Mouse (Mus musculus) hindbrain, embryonic 13.5 days (tissue): ENCODE data around the gene Slamf6. TPM values are rescaled to one million over a fixed set of nuclear protein-coding genes. Genes with fewer than 3 reads are reported as not detected.

Experiments used
- ATAC-seq: fragments of 200-750 bp; cut with Nextera tagmentation; 2 replicates; pipeline ENCODE4 v1.8.0; 2017; ENCODE audit warnings: moderate TSS enrichment; ENCODE audit not compliant: low FRiP score
- H3K27ac ChIP-seq: fragments of 300-500 bp; sonication (generic); 2 replicates; pipeline ENCODE4 v1.5.1; 2015; ENCODE audit warnings: inconsistent platforms, mild to moderate bottlenecking, moderate library complexity
- H3K27me3 ChIP-seq: fragments of 300-500 bp; sonication (generic); 2 replicates; pipeline ENCODE4 v1.6.1; 2015; ENCODE audit warnings: mild to moderate bottlenecking, inconsistent platforms
- H3K36me3 ChIP-seq: fragments of 300-500 bp; sonication (generic); 2 replicates; pipeline ENCODE4 v1.6.1; 2015; ENCODE audit warnings: mild to moderate bottlenecking, inconsistent platforms
- H3K4me1 ChIP-seq: fragments of 300-500 bp; sonication (generic); replicated peaks from 2 replicates; pipeline ENCODE4 v1.6.1; 2015; ENCODE audit warnings: inconsistent platforms
- H3K4me2 ChIP-seq: fragments of 300-500 bp; sonication (generic); 2 replicates; pipeline ENCODE4 v1.6.1; 2015; ENCODE audit warnings: inconsistent platforms, mild to moderate bottlenecking, moderate library complexity
- H3K4me3 ChIP-seq: fragments of 300-500 bp; sonication (generic); 2 replicates; pipeline ENCODE4 v1.5.1; 2015; ENCODE audit warnings: mild to moderate bottlenecking, inconsistent platforms
- H3K9ac ChIP-seq: fragments of 300-500 bp; sonication (generic); 2 replicates; pipeline ENCODE4 v1.6.1; 2015; ENCODE audit warnings: mild to moderate bottlenecking, inconsistent platforms
- H3K9me3 ChIP-seq: fragments of 300-500 bp; sonication (generic); 2 replicates; pipeline ENCODE4 v1.6.1; 2016; ENCODE audit warnings: inconsistent platforms
- WGBS: fragments of 180-500 bp; shearing (Covaris S2); methylation state at CpG from one replicate; pipeline ENCODE4 v1.1.7; 2015; 5-methylcytosine and 5-hydroxymethylcytosine counted together
- polyA plus RNA-seq: library from polyadenylated mRNA; unstranded; fragments of >200 nt; fragmentation: Nextera tagmentation; extraction: Ambion mirVana; gene quantifications from 2 replicates; pipeline ENCODE4 v1.2.1, GENCODE M21; 2015

Slamf6 gene
- polyA plus RNA-seq, 1 experiment from 2014 or later, result not detected

DNA sequence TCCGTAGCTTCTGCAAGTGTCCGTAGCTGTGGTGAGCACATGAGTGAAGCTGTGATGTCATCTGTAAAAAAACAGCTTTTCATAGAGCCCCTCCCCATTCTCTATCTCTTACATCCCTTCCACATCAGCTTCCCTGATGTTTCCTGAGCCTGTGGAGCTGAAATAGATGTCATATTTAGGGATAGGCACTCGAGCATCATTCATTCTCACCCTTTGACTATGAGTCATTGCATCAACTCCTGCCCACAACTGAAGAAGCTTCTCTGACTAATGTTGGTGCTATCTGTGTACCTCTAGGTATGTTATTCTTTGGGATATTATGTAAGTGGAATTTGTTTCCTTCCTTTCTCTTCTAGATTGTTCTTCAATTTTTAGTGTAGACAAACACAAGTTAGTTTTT, 7.6 kb downstream of the Slamf6 start:
- H3K27me3 ChIP-seq, result no peaks in the 10 kb centered on the region
- no peaks in the 10 kb centered on the region for H3K4me1 ChIP-seq
- no peaks in the 10 kb centered on the region for H3K36me3 ChIP-seq
- no peak overlapping the region for H3K4me2 ChIP-seq
- no peaks in the 10 kb centered on the region for H3K9me3 ChIP-seq
- no peak for ATAC-seq
- H3K27ac ChIP-seq, result no peak overlapping the region
- H3K9ac ChIP-seq, result no peak overlapping the region
- WGBS, result 75% methylated on average over 3 of the region's 3 CpGs
- no peak overlapping the region for H3K4me3 ChIP-seq

DNA sequence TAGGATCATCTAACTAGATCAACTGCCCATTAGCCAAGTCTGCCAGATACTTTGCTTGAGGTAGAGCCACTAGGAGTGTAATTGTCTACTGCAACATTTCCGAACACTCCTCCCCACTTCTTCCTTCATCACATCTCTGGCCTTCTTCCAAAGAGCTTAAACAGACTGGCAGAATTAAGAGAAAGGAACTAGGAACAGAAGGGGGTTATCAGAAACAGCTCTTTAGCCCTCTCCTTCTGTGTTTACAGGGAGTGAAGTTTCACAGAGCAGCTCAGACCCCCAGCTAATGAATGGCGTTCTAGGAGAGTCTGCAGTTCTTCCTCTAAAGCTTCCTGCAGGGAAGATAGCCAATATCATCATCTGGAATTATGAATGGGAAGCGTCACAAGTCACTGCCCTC, 16.5 kb downstream of the Slamf6 start:
- Histone ChIP-seq H3K4me3 (no peak overlapping the region), H3K36me3 (no peaks in the 10 kb centered on the region), H3K4me2 (no peak overlapping the region), H3K9ac (no peak overlapping the region), H3K27me3 (no peaks in the 10 kb centered on the region), H3K4me1 (no peaks in the 10 kb centered on the region), H3K27ac (no peak overlapping the region), H3K9me3 (no peaks in the 10 kb centered on the region)
- ATAC-seq, result no peak
- 86% methylated on average over 3 of the region's 3 CpGs for WGBS

DNA sequence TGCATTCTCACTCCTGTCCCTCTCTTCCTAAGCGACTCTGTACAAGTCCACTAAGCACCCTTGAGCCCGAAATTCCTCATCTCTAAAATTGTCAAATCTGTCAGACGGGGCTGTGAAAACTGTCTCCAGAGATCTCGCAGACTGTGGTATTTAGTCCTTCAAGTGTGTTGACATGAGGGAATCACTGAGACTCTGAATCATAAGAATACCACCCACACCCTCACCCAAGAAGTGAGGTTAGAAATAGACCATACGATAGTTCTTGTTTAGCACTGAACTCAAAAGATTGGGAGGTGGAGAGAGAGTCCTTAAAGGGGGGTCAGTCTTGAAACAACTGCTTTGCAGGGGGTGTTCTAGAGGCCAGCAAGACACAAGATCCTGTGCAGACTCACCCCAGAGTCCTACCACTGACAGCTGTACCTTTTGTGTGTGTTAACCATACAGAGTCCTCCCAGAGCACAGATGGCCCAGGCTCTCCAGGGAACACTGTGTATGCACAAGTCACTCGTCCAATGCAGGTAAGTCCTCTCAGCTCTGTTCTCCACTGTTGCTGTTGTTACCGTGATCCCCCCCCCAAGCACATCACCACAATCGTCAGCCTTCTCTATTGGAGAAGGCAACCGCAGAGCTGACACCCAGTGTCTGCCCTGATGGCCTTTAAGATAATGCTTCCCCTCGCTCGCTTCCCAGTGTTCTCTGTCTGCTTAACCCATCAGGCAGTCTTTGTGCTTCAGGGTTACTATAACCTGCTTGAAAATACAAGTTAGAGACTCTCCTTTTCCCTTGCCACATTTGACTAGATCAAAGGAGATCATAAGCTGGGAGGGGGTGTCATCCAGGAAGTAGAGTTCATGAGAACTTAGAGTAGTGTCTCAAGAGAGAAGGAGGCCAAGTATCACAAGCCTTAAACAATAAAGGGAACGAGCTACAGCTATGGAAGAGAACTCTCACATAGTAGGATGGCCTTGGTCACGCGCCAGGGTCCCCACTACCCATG, 21.9 kb downstream of the Slamf6 start:
- 79% methylated on average over 14 of the region's 14 CpGs for WGBS
- Histone ChIP-seq H3K9ac (no peak overlapping the region), H3K4me3 (no peak overlapping the region), H3K4me1 (no peaks in the 10 kb centered on the region), H3K27me3 (no peaks in the 10 kb centered on the region), H3K36me3 (no peaks in the 10 kb centered on the region), H3K9me3 (no peaks in the 10 kb centered on the region), H3K27ac (no peak overlapping the region), H3K4me2 (no peak overlapping the region)
- ATAC-seq, result no peak

DNA sequence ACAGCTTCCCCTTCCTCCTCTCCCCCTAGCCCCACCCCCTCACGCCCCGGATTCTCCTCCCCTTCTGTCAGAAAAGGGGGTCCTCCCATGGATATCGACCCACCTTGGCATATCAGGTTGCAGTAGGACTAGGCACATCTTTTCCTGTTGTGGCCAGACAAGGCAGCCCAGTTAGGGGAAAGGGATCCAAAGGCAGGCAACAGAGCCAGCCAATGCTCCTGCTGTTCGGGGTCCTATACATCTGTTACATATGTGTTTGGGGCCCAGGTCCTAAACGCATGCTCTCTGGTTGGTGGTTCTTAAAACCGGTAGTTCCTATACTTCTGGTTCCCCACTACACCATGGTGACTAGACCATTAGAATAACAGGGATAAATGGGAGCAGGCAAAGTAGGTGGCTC, 23.3 kb downstream of the Slamf6 start:
- H3K9me3 ChIP-seq, result no peaks in the 10 kb centered on the region
- no peaks in the 10 kb centered on the region for H3K36me3 ChIP-seq
- no peaks in the 10 kb centered on the region for H3K4me1 ChIP-seq
- no peak for ATAC-seq
- no peak overlapping the region for H3K4me2 ChIP-seq
- no peaks in the 10 kb centered on the region for H3K27me3 ChIP-seq
- no peak overlapping the region for H3K9ac ChIP-seq
- no peak overlapping the region for H3K27ac ChIP-seq
- H3K4me3 ChIP-seq, result no peak overlapping the region
- 79% methylated on average over 6 of the region's 6 CpGs for WGBS

DNA sequence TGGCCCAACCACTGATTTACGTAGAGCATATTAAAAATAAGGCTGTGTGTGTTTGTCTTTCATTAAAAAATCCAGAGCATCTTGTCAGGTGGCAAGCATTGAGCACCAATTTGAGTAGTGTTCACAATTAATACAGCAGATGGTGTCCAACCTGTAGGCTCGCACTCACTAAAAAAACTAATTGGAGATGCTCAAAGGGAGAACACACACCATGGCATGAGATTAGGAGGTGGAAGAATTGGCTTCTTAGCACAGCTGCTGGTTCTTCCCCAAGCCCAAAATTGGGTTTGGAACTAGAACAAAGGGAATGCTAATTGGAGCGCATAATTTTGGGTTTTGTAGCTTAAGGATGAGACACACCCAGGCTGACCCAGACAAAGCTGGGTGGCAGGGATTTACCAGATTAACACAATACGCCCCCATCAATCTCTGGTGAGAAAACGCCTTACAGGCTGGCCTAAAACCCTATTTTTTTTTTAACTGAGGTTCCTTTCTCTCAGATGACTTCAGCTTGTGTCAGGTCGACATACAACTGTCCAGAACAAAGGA, 29.2 kb downstream of the Slamf6 start:
- Histone ChIP-seq H3K4me1 (peaks cover 11% of the 10 kb centered on the region; the same call in 1 of the 2 replicates), H3K9me3 (no peaks in the 10 kb centered on the region), H3K27me3 (no peaks in the 10 kb centered on the region), H3K4me3 (no peak overlapping the region), H3K4me2 (no peak overlapping the region), H3K9ac (no peak overlapping the region), H3K36me3 (no peaks in the 10 kb centered on the region), H3K27ac (no peak overlapping the region)
- WGBS, result 52% methylated on average over 6 of the region's 6 CpGs
- no peak for ATAC-seq

DNA sequence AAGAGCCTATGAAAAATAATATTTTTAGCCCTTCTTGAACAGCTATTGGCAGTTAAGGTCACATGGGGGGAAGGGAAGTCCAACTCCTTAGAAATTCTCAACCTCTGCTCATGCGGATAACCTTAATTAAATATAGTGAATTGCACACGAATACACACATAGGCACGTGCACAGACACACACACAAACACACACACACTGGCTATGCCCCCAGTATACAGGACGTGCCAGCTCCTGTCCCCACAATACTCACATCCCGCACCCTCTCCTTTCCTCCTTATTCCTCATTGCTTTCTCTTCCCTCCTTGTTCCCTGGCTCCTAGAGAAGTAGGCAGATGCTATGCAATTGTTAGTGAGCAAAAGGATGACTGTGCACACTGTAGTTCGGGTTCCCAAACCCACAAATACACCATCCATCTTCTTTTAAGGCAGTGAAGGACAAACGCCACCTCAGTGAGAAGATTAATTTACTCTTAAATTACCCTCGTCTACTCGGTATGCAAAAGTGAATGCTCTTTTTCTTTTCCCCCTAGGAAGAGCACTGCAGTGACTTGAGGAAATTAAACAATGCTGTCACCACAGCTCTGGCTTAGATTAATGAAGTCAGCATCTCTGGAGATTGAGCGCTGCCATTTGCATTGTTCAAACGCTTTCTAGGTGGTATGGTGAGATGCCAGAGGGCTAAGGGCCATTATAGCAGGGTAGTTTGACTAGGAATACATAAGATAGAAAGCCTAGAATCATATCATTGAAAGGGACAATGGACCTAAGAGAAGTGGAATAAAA, 31.0 kb downstream of the Slamf6 start:
- Histone ChIP-seq H3K4me1 (peaks cover 11% of the 10 kb centered on the region; the same call in 1 of the 2 replicates), H3K27ac (peak overlapping the region; percentile 26; the same call in 1 of the 2 replicates), H3K9me3 (no peaks in the 10 kb centered on the region), H3K4me3 (no peak overlapping the region), H3K9ac (no peak overlapping the region), H3K36me3 (no peaks in the 10 kb centered on the region), H3K27me3 (no peaks in the 10 kb centered on the region), H3K4me2 (no peak overlapping the region)
- 45% methylated on average over 11 of the region's 11 CpGs for WGBS
- peak; percentile 68; the same call in 1 of the 2 replicates for ATAC-seq

DNA sequence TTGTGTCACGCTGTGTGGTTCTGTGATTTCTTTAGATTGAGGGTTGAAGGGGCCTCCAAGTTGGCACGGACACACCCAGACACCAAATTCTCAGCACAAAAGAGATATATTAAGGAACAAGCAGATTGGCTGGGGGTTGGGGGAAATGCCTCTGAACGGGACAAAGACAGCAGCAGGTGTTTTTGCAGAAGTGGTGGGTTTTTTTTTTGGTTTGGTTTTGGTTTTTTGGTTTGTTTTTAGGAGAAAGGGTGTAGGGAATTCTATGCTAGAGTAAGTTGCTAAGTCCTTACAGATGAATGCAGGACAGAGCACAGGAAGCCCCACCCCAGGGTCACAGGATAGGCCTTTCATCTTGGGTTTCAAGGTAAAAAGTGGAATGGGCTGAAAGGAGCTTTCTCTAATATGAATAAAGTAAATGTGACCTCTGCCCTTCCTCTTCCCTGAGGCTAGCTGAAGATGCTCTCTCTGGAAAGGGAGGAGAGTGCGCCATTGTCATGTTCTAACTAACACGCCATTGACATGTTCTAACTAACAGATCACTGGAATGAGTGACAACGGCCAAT, 31.7 kb downstream of the Slamf6 start:
- no peak overlapping the region for H3K27ac ChIP-seq
- no peak overlapping the region for H3K9ac ChIP-seq
- H3K4me1 ChIP-seq, result peaks cover 11% of the 10 kb centered on the region; the same call in 1 of the 2 replicates
- no peak overlapping the region for H3K4me3 ChIP-seq
- no peak overlapping the region for H3K4me2 ChIP-seq
- no peak for ATAC-seq
- no peaks in the 10 kb centered on the region for H3K27me3 ChIP-seq
- no peaks in the 10 kb centered on the region for H3K36me3 ChIP-seq
- WGBS, result 60% methylated on average over 6 of the region's 6 CpGs
- H3K9me3 ChIP-seq, result no peaks in the 10 kb centered on the region

DNA sequence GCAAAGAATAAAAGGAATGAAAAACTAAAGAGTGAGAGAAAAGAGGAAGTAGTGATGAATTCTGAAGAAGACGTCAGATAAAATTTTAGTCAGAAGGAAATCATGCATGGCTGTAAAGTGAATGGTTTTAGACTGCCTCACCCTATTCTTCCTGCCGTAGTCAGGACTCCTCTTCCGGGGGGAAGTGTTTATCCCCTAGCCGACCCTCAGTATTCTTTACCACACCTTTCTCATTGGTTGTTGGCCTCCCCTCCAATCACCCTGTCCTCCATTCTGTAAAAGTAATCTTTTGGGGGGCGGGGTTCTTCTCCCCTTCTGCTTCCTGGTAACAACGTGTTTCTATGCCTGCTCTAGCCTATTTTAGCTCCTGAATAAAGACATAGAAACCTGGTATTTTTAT, 37.8 kb downstream of the Slamf6 start:
- H3K4me1 ChIP-seq, result no peaks in the 10 kb centered on the region
- no peak overlapping the region for H3K27ac ChIP-seq
- 79% methylated on average over 6 of the region's 6 CpGs for WGBS
- no peak for ATAC-seq
- H3K4me2 ChIP-seq, result no peak overlapping the region
- no peaks in the 10 kb centered on the region for H3K9me3 ChIP-seq
- H3K36me3 ChIP-seq, result no peaks in the 10 kb centered on the region
- H3K27me3 ChIP-seq, result no peaks in the 10 kb centered on the region
- no peak overlapping the region for H3K9ac ChIP-seq
- no peak overlapping the region for H3K4me3 ChIP-seq

DNA sequence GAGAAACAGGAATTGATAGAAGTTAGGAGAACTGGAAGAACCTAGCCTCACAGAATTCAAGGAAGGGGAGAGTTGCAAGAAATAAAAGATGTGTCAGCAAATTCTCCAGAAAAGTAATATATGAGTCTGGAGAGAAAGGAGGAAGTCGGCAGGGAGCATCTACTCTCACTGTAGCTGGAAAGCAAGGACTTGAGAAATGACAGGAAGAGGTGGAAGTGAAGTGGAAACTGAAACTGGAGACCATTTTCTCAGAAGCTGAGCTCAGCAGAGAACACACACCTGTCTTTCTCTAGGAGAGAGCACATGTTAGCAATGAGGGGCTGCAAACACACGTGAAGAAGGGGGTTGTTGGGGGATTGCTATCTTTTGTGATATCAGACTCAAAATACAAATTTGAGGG, 40.1 kb downstream of the Slamf6 start:
- 83% methylated on average over 2 of the region's 2 CpGs for WGBS
- Histone ChIP-seq H3K27ac (no peak overlapping the region), H3K9ac (no peak overlapping the region), H3K36me3 (no peaks in the 10 kb centered on the region), H3K4me3 (no peak overlapping the region), H3K4me1 (no peaks in the 10 kb centered on the region), H3K4me2 (no peak overlapping the region), H3K9me3 (no peaks in the 10 kb centered on the region), H3K27me3 (no peaks in the 10 kb centered on the region)
- ATAC-seq, result no peak

DNA sequence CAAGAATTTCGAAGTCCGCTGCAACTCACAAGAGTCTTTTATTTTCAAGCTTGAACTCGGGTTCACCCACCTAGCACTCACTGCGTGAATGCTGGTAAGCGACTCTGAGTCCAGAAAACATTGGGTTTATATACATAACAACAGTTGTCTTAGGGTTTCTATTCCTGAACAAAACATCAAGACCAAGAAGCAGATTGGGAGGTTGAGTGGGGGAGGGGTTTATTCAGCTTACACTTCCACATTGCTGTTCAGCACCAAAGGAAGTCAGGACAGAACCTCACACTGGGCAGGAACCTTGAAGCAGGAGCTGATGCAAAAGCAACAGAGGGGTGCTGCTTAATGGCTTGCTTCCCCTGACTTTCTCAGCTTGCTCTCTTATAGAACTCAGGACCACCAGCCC, 43.4 kb downstream of the Slamf6 start:
- WGBS, result 89% methylated on average over 5 of the region's 5 CpGs
- no peaks in the 10 kb centered on the region for H3K27me3 ChIP-seq
- H3K9me3 ChIP-seq, result no peaks in the 10 kb centered on the region
- H3K27ac ChIP-seq, result no peak overlapping the region
- H3K4me1 ChIP-seq, result no peaks in the 10 kb centered on the region
- H3K36me3 ChIP-seq, result no peaks in the 10 kb centered on the region
- no peak overlapping the region for H3K9ac ChIP-seq
- no peak overlapping the region for H3K4me3 ChIP-seq
- no peak for ATAC-seq
- H3K4me2 ChIP-seq, result no peak overlapping the region

DNA sequence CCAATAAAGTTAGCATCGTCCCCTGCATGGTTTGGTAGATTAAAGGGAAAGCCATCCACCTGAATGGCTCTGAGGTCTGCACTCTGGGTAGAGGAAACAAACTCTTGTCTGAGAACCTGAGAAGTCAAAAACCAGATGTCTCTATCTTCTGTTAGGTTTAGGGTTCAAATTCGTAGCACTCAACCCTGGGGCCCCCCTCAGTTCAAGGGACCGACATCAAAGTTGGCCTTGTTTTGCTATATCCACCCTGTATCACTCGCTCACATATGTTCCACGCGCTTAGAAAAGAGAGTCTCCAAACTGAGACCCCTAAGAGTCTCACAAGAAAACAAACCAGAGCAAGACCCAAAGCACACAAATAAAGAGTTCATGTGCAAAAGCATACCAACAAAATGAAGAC, 44.4 kb downstream of the Slamf6 start:
- no peaks in the 10 kb centered on the region for H3K27me3 ChIP-seq
- H3K9me3 ChIP-seq, result no peaks in the 10 kb centered on the region
- no peak overlapping the region for H3K4me2 ChIP-seq
- 93% methylated on average over 6 of the region's 6 CpGs for WGBS
- H3K4me3 ChIP-seq, result no peak overlapping the region
- no peak overlapping the region for H3K27ac ChIP-seq
- H3K9ac ChIP-seq, result no peak overlapping the region
- ATAC-seq, result no peak
- H3K4me1 ChIP-seq, result no peaks in the 10 kb centered on the region
- H3K36me3 ChIP-seq, result no peaks in the 10 kb centered on the region

DNA sequence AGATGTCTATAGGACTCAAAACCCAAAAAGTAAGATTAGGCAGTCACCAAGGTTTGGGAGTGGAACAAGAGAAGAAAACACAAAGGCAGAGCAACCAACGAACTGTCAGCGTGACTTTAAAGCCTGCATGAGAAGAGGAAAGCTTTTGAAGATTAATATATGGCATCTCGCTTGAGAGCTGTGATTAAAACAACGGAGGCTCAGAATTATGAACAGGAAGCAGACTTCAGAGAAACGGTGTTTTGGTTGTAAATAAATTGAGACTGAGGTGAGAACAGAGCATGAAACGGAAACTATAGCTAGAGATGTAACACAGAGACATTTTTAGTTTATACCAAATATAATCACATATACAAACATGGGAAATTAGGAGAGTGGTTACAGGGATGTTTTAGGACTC, 46.3 kb downstream of the Slamf6 start:
- 90% methylated on average over 6 of the region's 6 CpGs for WGBS
- Histone ChIP-seq H3K4me1 (no peaks in the 10 kb centered on the region), H3K27me3 (no peaks in the 10 kb centered on the region), H3K9me3 (no peaks in the 10 kb centered on the region), H3K36me3 (no peaks in the 10 kb centered on the region), H3K4me2 (no peak overlapping the region), H3K27ac (no peak overlapping the region), H3K9ac (no peak overlapping the region), H3K4me3 (no peak overlapping the region)
- ATAC-seq, result no peak
